Mouse (Mus musculus): ENCODE measurements around the gene Plekhg2. TPM values are rescaled to one million over a fixed set of nuclear protein-coding genes. Genes with fewer than 3 reads are reported as not detected.

Plekhg2 gene
- polyA plus RNA-seq, 1 experiment from 2014 or later = 45.3 TPM

DNA sequence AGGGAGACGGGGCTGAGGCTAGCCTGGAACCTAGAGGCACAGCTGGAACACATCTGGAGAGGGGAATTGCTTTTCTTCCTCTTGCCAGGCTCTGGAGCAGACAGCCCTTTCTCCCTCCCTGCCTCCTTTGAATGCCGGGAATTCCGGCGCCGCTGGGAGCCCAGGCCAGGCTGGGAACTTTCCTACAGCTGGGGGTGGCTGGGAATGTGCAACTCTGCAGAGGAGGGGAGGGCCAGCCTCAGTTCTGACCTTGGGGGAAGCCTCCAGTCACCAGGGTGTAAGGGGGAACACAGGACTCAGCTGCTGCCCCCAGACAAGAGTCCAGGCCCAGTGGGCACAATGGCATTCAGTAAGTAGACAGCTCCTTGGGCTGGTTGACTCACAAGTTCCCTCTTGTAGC lies 15.4 kb downstream of the Plekhg2 start:
- no peak for DNase-seq (ENCODE audit: low read depth, low spot score)
- in situ Hi-C loops (cut with MboI; ENCODE audit: low pct_unique_long_range_greater_than_20kb) = no loop called here
- POLR2A ChIA-PET = interaction anchor here (1.0 to 2.8 kb wide), 3 partner anchors 15 to 25 kb away, joined by 3 to 12 read pairs (median 3); partner anchors contain the start of gene Plekhg2
- no peaks in the 10 kb centered on the region for H3K27me3 ChIP-seq
- CTCF ChIA-PET = interaction anchor here (1.4 to 2.5 kb wide), 4 partner anchors 8 to 31 kb away, joined by 3 to 14 read pairs (median 6); no protein-coding TSS in a partner anchor
- no peak for TF ChIP-seq CTCF (IDR thresholded peaks at IDR 0.05)
- ATAC-seq = peak; percentile 33

GRCm38 (mm10) chr7:28355221-28355620 lies 17.2 kb downstream of the Plekhg2 start:
- H3K27me3 ChIP-seq = no peaks in the 10 kb centered on the region
- POLR2A ChIA-PET = no interaction called here
- TF ChIP-seq CTCF (IDR thresholded peaks at IDR 0.05) = no peak
- in situ Hi-C loops (cut with MboI; ENCODE audit: low pct_unique_long_range_greater_than_20kb) = no loop called here
- DNase-seq (ENCODE audit: low read depth, low spot score) (no peak), ATAC-seq (no peak)
- CTCF ChIA-PET = no interaction called here

- ChIA-PET CTCF (no interaction called here), POLR2A (no interaction called here)
- ATAC-seq (no peak), DNase-seq (ENCODE audit: low read depth, low spot score) (no peak)
- in situ Hi-C loops (cut with MboI; ENCODE audit: low pct_unique_long_range_greater_than_20kb) = no loop called here
- no peaks in the 10 kb centered on the region for H3K27me3 ChIP-seq
- no peak for TF ChIP-seq CTCF (IDR thresholded peaks at IDR 0.05)
Measured at GRCm38 (mm10) chr7:28354596-28354995, 17.8 kb downstream of the Plekhg2 start.

DNA sequence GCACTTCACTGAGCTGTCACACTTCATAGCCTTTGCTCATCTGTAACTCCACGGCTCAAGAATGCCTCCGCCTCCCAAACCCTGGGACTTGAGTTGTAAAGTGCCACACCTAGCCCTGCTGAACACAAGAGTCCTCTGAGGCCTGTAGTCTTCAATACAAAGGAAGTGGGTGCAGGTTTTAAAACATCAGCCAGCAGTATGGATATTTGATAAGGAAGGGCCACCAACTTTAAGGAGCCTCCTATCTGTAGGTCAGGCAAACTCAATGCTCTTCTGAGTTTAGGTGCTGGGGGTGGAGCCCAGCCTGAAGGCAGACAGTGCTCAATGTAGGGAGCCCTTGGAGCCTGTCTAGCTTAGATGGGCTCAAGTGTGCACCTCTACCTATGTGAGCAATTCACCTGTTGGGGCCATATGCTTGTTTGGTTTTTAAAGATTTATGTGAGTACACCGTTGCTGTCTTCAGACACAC lies 18.3 kb downstream of the Plekhg2 start:
- ATAC-seq (no peak), DNase-seq (ENCODE audit: low read depth, low spot score) (no peak)
- no peak for TF ChIP-seq CTCF (IDR thresholded peaks at IDR 0.05)
- POLR2A ChIA-PET = no interaction called here
- CTCF ChIA-PET = interaction anchor here (1.3 kb wide), 1 partner anchor 10 kb away, joined by 8 read pairs; no protein-coding TSS in a partner anchor
- in situ Hi-C loops (cut with MboI; ENCODE audit: low pct_unique_long_range_greater_than_20kb) = no loop called here
- H3K27me3 ChIP-seq = no peaks in the 10 kb centered on the region

- ATAC-seq = no peak
- DNase-seq (ENCODE audit: low read depth, low spot score) = no peak
- in situ Hi-C loops (cut with MboI; ENCODE audit: low pct_unique_long_range_greater_than_20kb) = no loop called here
Measured at GRCm38 (mm10) chr7:28353267-28353666, 19.1 kb downstream of the Plekhg2 start.

GRCm38 (mm10) chr7:28351676-28352191 lies 20.7 kb downstream of the Plekhg2 start:
- no peak for TF ChIP-seq CTCF (IDR thresholded peaks at IDR 0.05)
- CTCF ChIA-PET = interaction anchor here (0.7 to 1.0 kb wide), 2 partner anchors 24 to 28 kb away, joined by 3 read pairs; partner anchors contain the start of gene Zfp36
- DNase-seq (ENCODE audit: low read depth, low spot score) (no peak), ATAC-seq (no peak)
- no peaks in the 10 kb centered on the region for H3K27me3 ChIP-seq
- POLR2A ChIA-PET = interaction anchor here (1.4 to 2.2 kb wide), 2 partner anchors 17 to 30 kb away, joined by 3 to 7 read pairs; no protein-coding TSS in a partner anchor
- in situ Hi-C loops (cut with MboI; ENCODE audit: low pct_unique_long_range_greater_than_20kb) = no loop called here

More at GRCm38 (mm10) chr7:28353267-28353666, 19.1 kb downstream of the Plekhg2 start:
- H3K27me3 ChIP-seq = no peaks in the 10 kb centered on the region
- ChIA-PET CTCF (interaction anchor here (0.7 to 1.3 kb wide), 3 partner anchors 9 to 37 kb away, joined by 3 to 8 read pairs (median 3); no protein-coding TSS in a partner anchor), POLR2A (interaction anchor here (1.7 kb wide), 1 partner anchor 18 kb away, joined by 6 read pairs; no protein-coding TSS in a partner anchor)
- TF ChIP-seq CTCF (IDR thresholded peaks at IDR 0.05) = no peak

- no peaks in the 10 kb centered on the region for H3K27me3 ChIP-seq
- no peak for TF ChIP-seq CTCF (IDR thresholded peaks at IDR 0.05)
- ATAC-seq (peak; percentile 51), DNase-seq (ENCODE audit: low read depth, low spot score) (peak; percentile 88)
- POLR2A ChIA-PET = interaction anchor here (1.0 to 2.2 kb wide), 2 partner anchors 25 to 32 kb away, joined by 6 to 7 read pairs; no protein-coding TSS in a partner anchor
- CTCF ChIA-PET = interaction anchor here (1.0 kb wide), 1 partner anchor 36 kb away, joined by 3 read pairs; no protein-coding TSS in a partner anchor
- in situ Hi-C loops (cut with MboI; ENCODE audit: low pct_unique_long_range_greater_than_20kb) = no loop called here
Measured at GRCm38 (mm10) chr7:28350155-28350883, 22.1 kb downstream of the Plekhg2 start, which contains the start of gene Rps16. TSS of gene Rps16 (plus strand) at chr7:28350652.

DNA sequence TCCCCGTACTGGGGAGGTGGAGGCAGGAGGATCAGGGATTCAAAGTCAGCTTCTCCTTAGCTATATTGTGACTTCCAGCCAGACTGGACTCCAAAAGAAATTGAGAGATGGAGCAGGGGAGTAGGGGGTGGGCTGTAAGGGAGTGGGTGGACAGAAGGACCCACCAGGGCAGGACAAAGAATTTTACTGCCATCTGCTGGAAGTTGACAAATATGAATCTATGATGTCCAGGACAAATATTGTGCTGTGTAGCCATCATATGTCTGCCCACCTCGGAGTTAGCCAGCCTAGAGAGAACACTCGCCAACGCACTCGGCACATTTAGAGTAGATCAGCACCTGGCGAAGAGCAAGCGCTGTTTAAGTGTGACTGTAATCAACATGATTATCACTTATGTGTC lies 23.8 kb downstream of the Plekhg2 start:
- DNase-seq (ENCODE audit: low read depth, low spot score) = no peak
- H3K27me3 ChIP-seq = no peaks in the 10 kb centered on the region
- ATAC-seq = peak; percentile 7
- POLR2A ChIA-PET = no interaction called here
- in situ Hi-C loops (cut with MboI; ENCODE audit: low pct_unique_long_range_greater_than_20kb) = no loop called here
- CTCF ChIA-PET = interaction anchor here (1.4 to 2.0 kb wide), 2 partner anchors 9 to 30 kb away, joined by 5 to 8 read pairs; no protein-coding TSS in a partner anchor
- TF ChIP-seq CTCF (IDR thresholded peaks at IDR 0.05) = peak; percentile 47

- DNase-seq (ENCODE audit: low read depth, low spot score) (no peak), ATAC-seq (no peak)
- POLR2A ChIA-PET = no interaction called here
- CTCF ChIA-PET = interaction anchor here (1.4 kb wide), 1 partner anchor 31 kb away, joined by 5 read pairs; no protein-coding TSS in a partner anchor
- in situ Hi-C loops (cut with MboI; ENCODE audit: low pct_unique_long_range_greater_than_20kb) = no loop called here
- no peak for TF ChIP-seq CTCF (IDR thresholded peaks at IDR 0.05)
- no peaks in the 10 kb centered on the region for H3K27me3 ChIP-seq
Measured at GRCm38 (mm10) chr7:28347746-28348145, 24.7 kb downstream of the Plekhg2 start.

DNA sequence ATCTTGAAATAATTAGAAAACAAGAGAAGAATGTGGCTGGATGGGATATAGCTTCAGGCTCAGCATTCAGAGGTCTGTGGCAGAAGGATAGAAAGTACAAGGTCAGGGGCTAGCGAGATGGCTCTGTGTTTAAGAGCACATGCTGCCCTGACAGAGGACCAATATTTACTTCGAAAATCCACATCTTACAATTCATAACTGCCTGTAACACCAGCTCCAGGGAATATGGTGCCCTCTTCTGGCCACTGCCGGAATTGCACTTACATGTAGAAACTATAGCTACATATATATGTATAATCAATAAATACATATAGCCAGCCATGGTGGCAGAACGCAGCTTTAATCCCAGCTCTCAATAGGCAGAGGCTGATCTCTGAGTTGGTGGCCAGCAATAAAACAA lies 27.8 kb downstream of the Plekhg2 start:
- ATAC-seq (no peak), DNase-seq (ENCODE audit: low read depth, low spot score) (no peak)
- in situ Hi-C loops (cut with MboI; ENCODE audit: low pct_unique_long_range_greater_than_20kb) = no loop called here
- H3K27me3 ChIP-seq = no peaks in the 10 kb centered on the region
- TF ChIP-seq CTCF (IDR thresholded peaks at IDR 0.05) = peak; percentile 75
- CTCF ChIA-PET = interaction anchor here (0.7 to 2.0 kb wide), 17 partner anchors 9 to 252 kb away, joined by 3 to 14 read pairs (median 4); partner anchors contain the start of gene Eid2b
- POLR2A ChIA-PET = no interaction called here
